Mouse (Mus musculus) intestine, embryonic 16.5 days (tissue): ENCODE results near the gene Sox6. TPM values are rescaled to one million over a fixed set of nuclear protein-coding genes. Genes with fewer than 3 reads are reported as not detected.
"Not testable (repeated sequence)": the region's sequence is repeated elsewhere in the genome, so short reads cannot be mapped to it uniquely, and the experiment has no call there.

Experiments
- ATAC-seq: fragments of 200-750 bp; cut with Nextera tagmentation; 2 replicates; pipeline ENCODE4 v1.8.0; 2017; ENCODE audit warnings: moderate TSS enrichment, moderate library complexity
- H3K27ac ChIP-seq: fragments of 300-500 bp; sonication (generic); 2 replicates; pipeline ENCODE4 v1.5.1; 2014; ENCODE audit warnings: mild to moderate bottlenecking, low read length
- H3K27me3 ChIP-seq: fragments of 300-500 bp; sonication (generic); replicated peaks from 2 replicates; pipeline ENCODE4 v1.6.1; 2014; ENCODE audit warnings: low read length, control low read depth, mixed read lengths; ENCODE audit not compliant: control insufficient read depth, insufficient read depth
- H3K36me3 ChIP-seq: fragments of 300-500 bp; sonication (generic); 2 replicates; pipeline ENCODE4 v1.6.1; 2014; ENCODE audit warnings: low read length, control low read depth; ENCODE audit not compliant: control insufficient read depth, insufficient read depth
- H3K4me1 ChIP-seq: fragments of 300-500 bp; sonication (generic); 2 replicates; pipeline ENCODE4 v1.6.1; 2014; ENCODE audit warnings: low read length, control low read depth, mixed read lengths; ENCODE audit not compliant: control insufficient read depth, insufficient read depth
- H3K4me2 ChIP-seq: fragments of 300-500 bp; sonication (generic); 2 replicates; pipeline ENCODE4 v1.6.1; 2014; ENCODE audit warnings: low read depth, low read length, control low read depth
- H3K4me3 ChIP-seq: fragments of 300-500 bp; sonication (generic); 2 replicates; pipeline ENCODE4 v1.5.1; 2014; ENCODE audit warnings: mild to moderate bottlenecking, low read length
- H3K9ac ChIP-seq: fragments of 300-500 bp; sonication (generic); 2 replicates; pipeline ENCODE4 v1.6.1; 2014; ENCODE audit warnings: low read depth, low read length
- H3K9me3 ChIP-seq: fragments of 300-500 bp; sonication (generic); 2 replicates; pipeline ENCODE4 v1.6.1; 2016; ENCODE audit warnings: low read length, control low read depth; ENCODE audit not compliant: control insufficient read depth
- WGBS: fragments of 180-500 bp; shearing (Covaris S2); extraction: QIAGEN DNeasy Blood & Tissue Kit; methylation state at CpG from one replicate; pipeline ENCODE4 v1.1.7; 2014; 5-methylcytosine and 5-hydroxymethylcytosine counted together
- polyA plus RNA-seq: library from polyadenylated mRNA; unstranded; fragments of >200 nt; fragmentation: Nextera tagmentation; extraction: Ambion mirVana; gene quantifications from 2 replicates; pipeline ENCODE4 v1.2.1, GENCODE M21; 2015

Gene Sox6
- polyA plus RNA-seq, 1 experiment from 2014 or later: 25.3 TPM

DNA sequence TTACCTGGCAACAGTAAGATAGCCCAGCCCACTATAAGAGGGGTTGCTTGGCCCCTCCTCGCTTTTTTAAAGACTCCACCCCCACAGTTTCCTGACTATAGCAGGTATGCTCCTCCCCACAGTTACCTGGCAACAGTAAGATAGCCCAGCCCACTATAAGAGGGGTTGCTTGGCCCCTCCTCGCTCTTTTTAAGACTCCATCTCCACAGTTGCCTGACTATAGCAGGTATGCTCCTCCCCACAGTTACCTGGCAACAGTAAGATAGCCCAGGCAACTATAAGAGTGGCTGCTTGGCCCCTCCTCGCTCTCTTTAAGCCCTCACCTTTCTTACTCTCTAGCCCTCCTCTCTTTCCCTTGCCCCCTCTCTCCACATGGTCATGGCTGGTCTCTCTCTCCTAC lies 432.5 kb downstream of the Sox6 start:
- WGBS: 49% methylated on average over 3 of the region's 3 CpGs
- not testable (repeated sequence) for H3K27ac ChIP-seq, H3K4me3 ChIP-seq, H3K27me3 ChIP-seq, H3K4me2 ChIP-seq, H3K9ac ChIP-seq, H3K36me3 ChIP-seq, ATAC-seq, H3K9me3 ChIP-seq, H3K4me1 ChIP-seq

DNA sequence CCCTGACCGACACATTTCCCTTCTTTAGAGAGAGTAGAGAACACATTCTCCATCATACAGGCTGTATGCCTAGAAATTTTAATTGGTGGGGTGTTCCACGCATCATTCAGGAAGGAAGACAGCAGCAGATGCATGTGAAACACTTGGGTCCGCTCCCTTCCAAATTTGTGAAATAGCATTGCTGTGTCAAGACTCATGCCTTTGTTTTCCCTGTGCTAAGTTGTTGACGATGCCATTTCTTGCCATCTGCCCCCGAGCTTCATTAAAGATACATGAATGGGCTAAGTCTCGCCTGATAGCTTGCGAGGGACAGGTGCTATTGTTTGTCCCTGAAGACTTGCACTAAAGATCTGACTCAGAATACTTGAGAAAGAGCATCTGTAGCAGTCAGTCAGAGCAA lies 433.7 kb downstream of the Sox6 start:
- 76% methylated on average over 7 of the region's 7 CpGs for WGBS
- Histone ChIP-seq H3K36me3 (no peaks in the 10 kb centered on the region), H3K27me3 (no peaks in the 10 kb centered on the region), H3K9me3 (no peaks in the 10 kb centered on the region), H3K27ac (no peak overlapping the region), H3K4me2 (no peak overlapping the region), H3K9ac (no peak overlapping the region), H3K4me1 (no peaks in the 10 kb centered on the region), H3K4me3 (no peak overlapping the region)
- ATAC-seq: no peak

DNA sequence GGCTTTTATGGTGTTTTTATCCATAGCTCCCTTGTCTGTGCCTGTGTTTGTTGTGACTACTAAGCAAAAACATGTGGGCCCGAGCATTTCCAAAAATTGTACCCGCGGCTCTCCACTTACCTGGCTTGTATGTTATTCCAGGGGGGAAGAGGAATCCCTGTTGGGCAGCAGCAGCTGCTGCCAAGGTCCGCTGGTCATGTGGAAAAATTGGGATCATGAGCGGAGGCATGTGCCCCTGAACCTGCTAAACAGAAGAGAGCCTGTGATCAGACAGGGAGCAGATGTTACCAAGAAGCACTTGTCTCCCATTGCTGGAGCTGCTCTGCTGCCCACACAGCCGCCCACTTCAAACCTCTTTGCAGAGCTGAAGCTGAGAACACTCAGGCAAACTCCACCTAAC lies 441.2 kb downstream of the Sox6 start:
- WGBS: 79% methylated on average over 6 of the region's 6 CpGs
- no peak overlapping the region for H3K9ac ChIP-seq
- H3K4me3 ChIP-seq: no peak overlapping the region
- no peak for ATAC-seq
- H3K27ac ChIP-seq: no peak overlapping the region
- H3K27me3 ChIP-seq: no peaks in the 10 kb centered on the region
- H3K9me3 ChIP-seq: no peaks in the 10 kb centered on the region
- no peaks in the 10 kb centered on the region for H3K36me3 ChIP-seq
- H3K4me1 ChIP-seq: no peaks in the 10 kb centered on the region
- no peak overlapping the region for H3K4me2 ChIP-seq

DNA sequence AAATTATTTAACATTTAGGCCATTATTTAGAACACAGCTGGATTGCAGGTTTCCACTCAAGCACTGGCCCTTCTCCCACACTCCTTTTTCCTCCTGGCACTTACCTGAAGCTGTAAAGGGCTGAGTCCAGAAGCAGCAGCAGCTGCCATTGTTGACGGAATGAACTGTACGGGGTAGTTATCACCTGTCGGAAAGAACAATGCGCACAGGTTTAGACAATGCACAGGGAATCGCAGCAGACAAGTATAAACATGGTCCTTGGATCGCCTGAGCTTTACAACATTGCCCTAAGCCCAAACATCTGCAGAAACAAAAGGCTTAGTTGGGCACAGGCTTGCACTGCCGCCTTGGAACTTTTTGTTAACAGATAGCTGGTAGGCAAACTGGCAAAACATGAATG lies 458.1 kb downstream of the Sox6 start:
- no peak for ATAC-seq
- H3K9me3 ChIP-seq: no peaks in the 10 kb centered on the region
- no peak overlapping the region for H3K27ac ChIP-seq
- H3K27me3 ChIP-seq: no peaks in the 10 kb centered on the region
- no peak overlapping the region for H3K4me3 ChIP-seq
- no peak overlapping the region for H3K4me2 ChIP-seq
- WGBS: 61% methylated on average over 7 of the region's 7 CpGs
- H3K9ac ChIP-seq: no peak overlapping the region
- no peaks in the 10 kb centered on the region for H3K4me1 ChIP-seq
- H3K36me3 ChIP-seq: no peaks in the 10 kb centered on the region

DNA sequence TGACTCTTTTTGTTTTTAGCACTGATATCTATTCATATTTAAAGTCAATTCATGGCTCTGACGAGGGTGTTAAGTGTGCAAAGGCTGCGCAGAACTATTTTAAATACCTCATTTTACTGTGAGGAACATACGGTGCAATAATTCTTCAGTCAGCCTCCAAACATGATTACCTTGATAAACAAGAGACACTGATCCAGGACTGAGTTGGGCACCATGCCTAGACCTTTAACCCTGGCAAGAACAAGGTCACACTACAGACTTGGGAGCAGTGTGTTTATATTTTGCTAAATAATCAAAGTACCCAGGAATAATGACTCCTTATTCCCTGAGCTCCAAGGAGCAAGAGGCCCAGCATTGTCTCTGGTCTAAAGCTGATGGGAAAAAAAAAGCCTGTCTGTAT lies 458.8 kb downstream of the Sox6 start:
- 77% methylated on average over 3 of the region's 3 CpGs for WGBS
- Histone ChIP-seq H3K4me3 (no peak overlapping the region), H3K9ac (no peak overlapping the region), H3K4me1 (no peaks in the 10 kb centered on the region), H3K4me2 (no peak overlapping the region), H3K27ac (no peak overlapping the region), H3K36me3 (no peaks in the 10 kb centered on the region), H3K9me3 (no peaks in the 10 kb centered on the region), H3K27me3 (no peaks in the 10 kb centered on the region)
- no peak for ATAC-seq

DNA sequence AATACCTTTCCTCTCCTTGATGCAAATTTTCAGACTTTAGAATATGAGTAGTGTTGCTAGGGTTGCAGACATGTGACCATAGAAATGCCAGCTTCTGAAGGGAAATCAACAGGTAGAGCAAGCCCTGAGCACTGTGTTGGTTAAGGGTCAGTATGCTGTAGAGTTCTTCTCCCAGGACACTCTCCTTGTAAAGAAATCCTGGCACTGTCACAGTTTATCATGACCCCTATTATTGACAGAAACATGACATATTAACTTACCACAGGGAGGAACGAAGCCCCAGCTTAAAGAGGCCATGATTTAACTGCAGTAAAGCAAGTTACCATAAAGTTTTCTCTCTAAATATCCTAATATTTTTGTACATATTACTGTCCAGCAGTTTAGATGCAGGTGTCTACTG lies 462.2 kb downstream of the Sox6 start:
- H3K4me1 ChIP-seq: no peaks in the 10 kb centered on the region
- no peak overlapping the region for H3K4me3 ChIP-seq
- no peak overlapping the region for H3K27ac ChIP-seq
- H3K9ac ChIP-seq: no peak overlapping the region
- H3K4me2 ChIP-seq: no peak overlapping the region
- 56% methylated on average over 1 of the region's 1 CpGs for WGBS
- ATAC-seq: no peak
- H3K36me3 ChIP-seq: no peaks in the 10 kb centered on the region
- no peaks in the 10 kb centered on the region for H3K9me3 ChIP-seq
- H3K27me3 ChIP-seq: no peaks in the 10 kb centered on the region

DNA sequence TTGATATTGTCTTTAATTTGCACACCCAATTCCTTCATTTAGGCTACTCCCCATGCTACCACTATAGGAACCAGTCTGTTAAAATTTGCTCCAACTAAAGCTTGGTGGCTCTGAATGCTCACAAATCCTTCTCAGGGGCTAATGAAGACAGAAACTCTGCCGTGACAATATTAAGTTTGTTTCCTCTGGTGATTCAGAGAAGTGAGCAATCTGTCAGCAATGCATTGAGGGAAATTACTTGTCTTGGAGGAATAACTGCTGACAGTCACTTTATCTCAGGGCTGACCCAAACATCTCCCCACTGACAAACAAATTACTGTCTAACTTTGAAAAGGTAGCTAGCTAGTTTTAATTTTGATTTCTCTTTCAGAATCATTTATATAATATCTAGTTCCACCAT lies 463.8 kb downstream of the Sox6 start:
- H3K27me3 ChIP-seq: no peaks in the 10 kb centered on the region
- no peak overlapping the region for H3K9ac ChIP-seq
- WGBS: 42% methylated on average over 1 of the region's 1 CpGs
- ATAC-seq: no peak
- H3K27ac ChIP-seq: no peak overlapping the region
- no peaks in the 10 kb centered on the region for H3K4me1 ChIP-seq
- H3K36me3 ChIP-seq: no peaks in the 10 kb centered on the region
- no peak overlapping the region for H3K4me3 ChIP-seq
- no peaks in the 10 kb centered on the region for H3K9me3 ChIP-seq
- H3K4me2 ChIP-seq: no peak overlapping the region

DNA sequence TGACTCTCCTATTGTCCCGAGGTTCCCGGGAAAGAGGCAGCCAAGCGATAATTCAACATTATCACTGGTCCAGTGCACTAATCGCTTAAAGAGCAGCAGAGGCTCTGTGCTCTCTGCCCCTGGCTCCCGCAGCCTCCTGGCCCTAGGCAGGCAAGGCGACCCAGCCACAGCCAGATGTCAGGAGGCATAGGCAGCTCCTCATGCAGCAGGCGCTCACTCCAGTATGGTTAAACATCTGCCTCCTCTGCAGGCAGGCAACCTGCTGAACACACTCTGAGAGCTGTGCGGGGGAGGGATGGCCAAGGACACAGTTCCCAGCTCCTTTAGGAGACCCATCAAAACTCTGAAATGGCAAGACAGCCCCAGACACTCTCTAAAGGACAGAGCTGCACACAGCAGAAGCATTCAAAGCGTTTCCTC lies 469.8 kb downstream of the Sox6 start:
- no peaks in the 10 kb centered on the region for H3K36me3 ChIP-seq
- H3K4me1 ChIP-seq: peaks cover 4% of the 10 kb centered on the region
- no peak overlapping the region for H3K4me2 ChIP-seq
- no peak overlapping the region for H3K27ac ChIP-seq
- WGBS: 40% methylated on average over 9 of the region's 9 CpGs
- no peak overlapping the region for H3K4me3 ChIP-seq
- H3K9me3 ChIP-seq: no peaks in the 10 kb centered on the region
- no peaks in the 10 kb centered on the region for H3K27me3 ChIP-seq
- ATAC-seq: no peak
- no peak overlapping the region for H3K9ac ChIP-seq

DNA sequence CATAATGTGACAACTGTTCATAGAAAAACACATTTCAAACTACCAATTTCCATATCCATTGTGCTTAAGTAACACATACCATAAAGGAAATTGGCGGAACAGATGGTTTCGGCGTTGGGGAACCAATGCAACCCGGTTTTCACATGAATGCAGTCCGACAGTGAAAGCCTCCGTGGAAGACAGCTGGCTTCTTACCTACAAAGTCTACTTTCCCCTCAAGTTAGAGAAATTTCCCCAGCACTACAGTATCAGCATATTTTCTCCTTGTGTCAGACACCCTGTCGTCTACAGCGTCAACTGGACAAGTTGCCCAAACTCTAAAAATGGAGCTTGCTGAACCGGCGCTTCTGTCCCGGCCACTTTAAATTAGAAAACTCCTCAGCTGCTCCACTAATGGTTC lies 470.3 kb downstream of the Sox6 start:
- H3K4me2 ChIP-seq: no peak overlapping the region
- no peak overlapping the region for H3K4me3 ChIP-seq
- no peaks in the 10 kb centered on the region for H3K27me3 ChIP-seq
- WGBS: 87% methylated on average over 11 of the region's 11 CpGs
- H3K9me3 ChIP-seq: no peaks in the 10 kb centered on the region
- H3K9ac ChIP-seq: no peak overlapping the region
- H3K36me3 ChIP-seq: no peaks in the 10 kb centered on the region
- no peak overlapping the region for H3K27ac ChIP-seq
- peaks cover 4% of the 10 kb centered on the region for H3K4me1 ChIP-seq
- ATAC-seq: no peak

DNA sequence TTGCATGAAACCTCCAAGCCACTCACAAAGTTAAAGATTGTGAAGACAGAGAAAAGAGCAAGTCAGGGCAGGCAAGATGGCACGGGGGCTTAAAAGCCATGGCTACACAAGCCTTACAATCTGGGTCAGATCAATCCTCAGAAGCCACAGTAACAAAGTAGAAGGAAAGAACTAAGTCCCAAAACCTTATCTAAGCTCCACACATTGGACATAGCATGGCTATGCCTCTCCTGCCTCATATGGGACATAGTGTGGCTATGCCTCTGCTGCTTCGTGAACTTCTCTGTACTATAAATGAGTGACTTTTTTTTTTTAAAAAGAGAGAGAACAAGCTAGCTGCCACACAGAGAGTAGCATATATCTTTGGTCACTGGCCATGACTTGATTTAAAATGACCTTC lies 471.8 kb downstream of the Sox6 start:
- H3K9me3 ChIP-seq: no peaks in the 10 kb centered on the region
- no peak overlapping the region for H3K4me2 ChIP-seq
- no peaks in the 10 kb centered on the region for H3K36me3 ChIP-seq
- no peak overlapping the region for H3K9ac ChIP-seq
- no peak overlapping the region for H3K27ac ChIP-seq
- H3K4me3 ChIP-seq: no peak overlapping the region
- WGBS: 90% methylated on average over 2 of the region's 2 CpGs
- H3K27me3 ChIP-seq: no peaks in the 10 kb centered on the region
- no peak for ATAC-seq
- peaks cover 4% of the 10 kb centered on the region for H3K4me1 ChIP-seq
